Mouse (Mus musculus) forebrain, embryonic 15.5 days (tissue): ENCODE measurements around the gene Tcl1b4. TPM values are rescaled to one million over a fixed set of nuclear protein-coding genes. Genes with fewer than 3 reads are reported as not detected.
"Not testable (repeated sequence)": the region's sequence is repeated elsewhere in the genome, so short reads cannot be mapped to it uniquely, and the experiment has no call there.

Experiments used
- ATAC-seq: fragments of 200-750 bp; cut with Nextera tagmentation; replicated peaks from 2 replicates; pipeline ENCODE4 v1.8.0; 2017; ENCODE audit warnings: mild to moderate bottlenecking, moderate TSS enrichment, moderate library complexity
- H3K27ac ChIP-seq: fragments of 300-500 bp; sonication (generic); replicated peaks from 2 replicates; pipeline ENCODE4 v1.5.1; 2015; ENCODE audit warnings: mild to moderate bottlenecking, inconsistent platforms
- H3K27me3 ChIP-seq: fragments of 300-500 bp; sonication (generic); 2 replicates; pipeline ENCODE4 v1.6.1; 2015; ENCODE audit warnings: inconsistent platforms
- H3K36me3 ChIP-seq: fragments of 300-500 bp; sonication (generic); 2 replicates; pipeline ENCODE4 v1.6.1; 2015; ENCODE audit warnings: mild to moderate bottlenecking, inconsistent platforms
- H3K4me1 ChIP-seq: fragments of 300-500 bp; sonication (generic); 2 replicates; pipeline ENCODE4 v1.6.1; 2015; ENCODE audit warnings: inconsistent platforms
- H3K4me2 ChIP-seq: fragments of 300-500 bp; sonication (generic); replicated peaks from 2 replicates; pipeline ENCODE4 v1.6.1; 2015; ENCODE audit warnings: mild to moderate bottlenecking, inconsistent platforms
- H3K4me3 ChIP-seq: fragments of 300-500 bp; sonication (generic); 2 replicates; pipeline ENCODE4 v1.5.1; 2015; ENCODE audit warnings: mild to moderate bottlenecking, inconsistent platforms
- H3K9ac ChIP-seq: fragments of 300-500 bp; sonication (generic); replicated peaks from 2 replicates; pipeline ENCODE4 v1.6.1; 2015; ENCODE audit warnings: mild to moderate bottlenecking, inconsistent platforms
- H3K9me3 ChIP-seq: fragments of 300-500 bp; sonication (generic); 2 replicates; pipeline ENCODE4 v1.6.1; 2016; ENCODE audit warnings: inconsistent platforms
- WGBS: fragments of 180-500 bp; shearing (Covaris S2); methylation state at CpG from one replicate; pipeline ENCODE4 v1.1.7; 2015; ENCODE audit warnings: mixed read lengths; 5-methylcytosine and 5-hydroxymethylcytosine counted together
- polyA plus RNA-seq: library from polyadenylated mRNA; unstranded; fragments of >200 nt; fragmentation: Nextera tagmentation; extraction: Ambion mirVana; gene quantifications from 2 replicates; pipeline ENCODE4 v1.2.1, GENCODE M21; 2015

Gene Tcl1b4
- polyA plus RNA-seq, result not detected in 2 replicates

DNA sequence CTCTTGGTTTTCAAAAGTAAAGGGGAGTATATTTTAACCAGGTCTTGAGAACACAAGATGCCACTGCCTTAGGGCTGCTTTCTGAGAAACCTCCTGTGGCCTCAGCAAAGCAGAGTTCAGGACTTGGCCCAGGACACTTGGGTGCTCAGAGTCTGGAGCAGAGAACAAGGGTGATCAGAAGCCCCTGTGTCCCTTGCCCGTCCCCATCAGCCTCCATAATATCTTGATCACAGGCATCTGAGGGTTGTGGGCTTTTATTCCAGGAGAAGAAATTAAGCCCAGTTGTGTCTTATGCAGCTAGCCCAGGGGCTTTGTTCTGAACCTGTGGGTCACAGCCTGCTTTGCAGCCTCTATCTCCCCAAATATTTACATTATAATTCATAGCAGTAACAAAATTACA is at the start of gene Tcl1b4:
Tcl1b4 (plus strand) TSS at position 301 of the 400 bp plus-strand sequence.
- H3K4me2 ChIP-seq, H3K9me3 ChIP-seq, H3K4me3 ChIP-seq, H3K36me3 ChIP-seq, H3K9ac ChIP-seq, H3K4me1 ChIP-seq, H3K27me3 ChIP-seq, ATAC-seq, H3K27ac ChIP-seq: not testable (repeated sequence)
- 96% methylated on average over 1 of the region's 1 CpGs for WGBS

DNA sequence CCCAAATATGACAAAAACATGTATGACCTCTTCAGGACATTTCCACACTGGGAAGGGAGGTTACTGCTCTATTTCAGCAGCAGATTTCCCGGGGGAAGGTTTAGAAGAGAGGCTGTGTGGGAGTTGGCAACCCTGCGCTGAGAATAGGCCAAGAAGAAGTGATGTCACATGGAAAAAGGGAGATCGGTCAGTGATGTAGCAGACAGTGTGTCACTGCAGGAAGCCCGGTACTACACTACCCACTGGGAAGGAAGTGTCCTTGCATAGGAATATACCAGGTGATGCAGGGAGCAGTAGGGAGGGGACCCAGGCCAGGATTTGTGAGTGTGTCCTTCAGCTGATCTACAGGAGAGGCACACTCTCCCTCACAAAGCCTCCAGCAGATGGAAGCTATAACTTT is 46.5 kb upstream of the Tcl1b4 start:
- not testable (repeated sequence) for H3K9me3 ChIP-seq, H3K9ac ChIP-seq, H3K4me2 ChIP-seq, H3K4me3 ChIP-seq, H3K27me3 ChIP-seq, ATAC-seq, H3K36me3 ChIP-seq, H3K27ac ChIP-seq, H3K4me1 ChIP-seq
- 80% methylated on average over 4 of the region's 4 CpGs for WGBS

DNA sequence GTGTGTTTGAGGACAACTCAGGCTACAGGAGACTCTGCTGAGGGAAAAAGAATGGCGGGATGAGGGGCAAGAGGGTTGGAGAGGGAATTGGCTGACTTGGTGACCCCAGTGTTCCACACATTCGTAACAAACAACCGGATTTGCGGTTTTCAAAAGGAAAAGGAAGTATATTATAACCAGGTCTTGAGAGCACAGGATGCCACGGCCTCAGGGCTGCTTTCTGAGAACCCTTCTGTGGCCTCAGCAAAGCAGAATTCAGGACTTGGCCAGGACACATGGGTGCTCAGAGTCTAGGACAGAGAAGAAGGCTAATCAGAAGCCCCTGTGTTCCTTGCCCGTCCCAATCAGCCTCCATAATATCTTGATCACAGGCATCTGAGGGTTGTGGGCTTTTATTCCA is 42.9 kb upstream of the Tcl1b4 start:
- Histone ChIP-seq H3K4me3 (no peak overlapping the region), H3K27ac (no peak overlapping the region), H3K27me3 (no peaks in the 10 kb centered on the region), H3K36me3 (no peaks in the 10 kb centered on the region), H3K9me3 (no peaks in the 10 kb centered on the region), H3K4me1 (no peaks in the 10 kb centered on the region), H3K4me2 (no peak overlapping the region), H3K9ac (no peak overlapping the region)
- no peak for ATAC-seq
- 83% methylated on average over 6 of the region's 6 CpGs for WGBS

DNA sequence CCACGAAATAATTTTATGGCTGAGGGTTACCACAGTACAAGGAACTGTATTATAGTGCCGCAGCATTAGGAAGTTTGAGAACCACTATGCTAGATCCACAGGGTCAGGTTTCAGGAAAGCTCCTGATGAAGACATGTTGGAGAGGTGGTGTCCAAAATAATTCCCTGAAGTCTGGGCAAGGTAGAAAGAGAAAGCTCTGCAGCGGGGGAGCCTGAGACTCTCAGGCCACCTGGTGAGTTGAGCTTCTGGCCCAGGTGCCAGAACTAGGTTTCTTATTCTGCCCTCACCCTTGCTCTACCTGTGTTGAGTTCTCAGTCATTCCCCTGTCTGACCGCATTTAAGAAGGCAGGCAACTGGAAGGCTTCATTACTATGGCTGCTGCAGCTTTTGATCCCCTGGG is 42.4 kb upstream of the Tcl1b4 start, which contains the start of gene Tcl1b1:
Tcl1b1 (plus strand) TSS at position 301 of the 400 bp plus-strand sequence.
- 84% methylated on average over 4 of the region's 4 CpGs for WGBS
- ATAC-seq, result no peak
- no peaks in the 10 kb centered on the region for H3K36me3 ChIP-seq
- H3K27me3 ChIP-seq, result no peaks in the 10 kb centered on the region
- H3K4me3 ChIP-seq, result no peak within 1 kb of the TSS
- no peaks in the 10 kb centered on the region for H3K9me3 ChIP-seq
- H3K27ac ChIP-seq, result no peak within 1 kb of the TSS
- no peak within 1 kb of the TSS for H3K4me2 ChIP-seq
- H3K9ac ChIP-seq, result no peak within 1 kb of the TSS
- no peaks in the 10 kb centered on the region for H3K4me1 ChIP-seq

DNA sequence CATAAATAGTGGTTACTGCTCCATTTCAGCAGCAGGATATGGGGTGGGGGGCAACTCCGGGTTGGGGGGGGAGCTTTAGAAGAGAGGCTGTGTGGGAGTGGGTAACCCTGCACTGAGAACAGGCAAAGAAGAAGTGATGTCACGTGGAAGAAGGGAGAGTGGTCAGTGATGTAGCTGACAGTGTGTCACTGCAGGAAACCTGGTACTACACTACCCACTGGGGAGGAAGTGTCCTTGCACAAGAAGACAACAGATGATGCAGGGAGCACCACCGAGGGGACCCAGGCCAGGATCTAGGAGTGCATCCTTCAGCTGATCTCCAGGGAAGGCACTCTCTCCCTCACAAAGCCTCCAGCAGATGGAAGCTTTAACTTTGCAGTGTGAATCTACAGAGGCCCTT is 35.0 kb upstream of the Tcl1b4 start:
- no peak for ATAC-seq
- no peaks in the 10 kb centered on the region for H3K9me3 ChIP-seq

DNA sequence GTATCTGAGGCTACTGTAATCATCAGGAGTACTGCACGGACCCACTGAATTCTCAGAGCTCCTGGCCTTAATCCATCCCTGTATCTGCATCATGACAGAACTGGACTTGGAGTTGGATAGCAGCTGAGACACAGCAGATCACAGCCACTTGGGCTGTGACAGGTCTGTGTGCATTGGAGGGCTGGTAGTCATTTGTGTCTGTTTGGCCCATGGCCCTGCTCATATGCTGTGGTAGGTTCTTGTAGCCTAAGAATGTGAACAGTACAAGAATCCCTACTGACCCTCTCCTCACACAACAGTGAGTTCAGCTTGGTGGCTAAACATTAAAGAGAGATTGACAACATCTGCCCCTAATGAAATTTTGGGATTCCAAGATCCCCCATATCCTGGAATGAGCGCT is 28.4 kb upstream of the Tcl1b4 start:
- Histone ChIP-seq H3K4me1 (no peaks in the 10 kb centered on the region), H3K4me3 (no peak overlapping the region), H3K27ac (no peak overlapping the region), H3K9ac (no peak overlapping the region), H3K9me3 (no peaks in the 10 kb centered on the region), H3K36me3 (no peaks in the 10 kb centered on the region), H3K27me3 (no peaks in the 10 kb centered on the region), H3K4me2 (no peak overlapping the region)
- no peak for ATAC-seq
- 85% methylated on average over 2 of the region's 2 CpGs for WGBS

More for the DNA sequence above, 35.0 kb upstream of the Tcl1b4 start:
- no peaks in the 10 kb centered on the region for H3K4me1 ChIP-seq
- H3K27ac ChIP-seq, result no peak overlapping the region
- WGBS, result 79% methylated on average over 3 of the region's 3 CpGs
- H3K36me3 ChIP-seq, result no peaks in the 10 kb centered on the region
- no peak overlapping the region for H3K9ac ChIP-seq
- H3K4me3 ChIP-seq, result no peak overlapping the region
- no peaks in the 10 kb centered on the region for H3K27me3 ChIP-seq
- no peak overlapping the region for H3K4me2 ChIP-seq

DNA sequence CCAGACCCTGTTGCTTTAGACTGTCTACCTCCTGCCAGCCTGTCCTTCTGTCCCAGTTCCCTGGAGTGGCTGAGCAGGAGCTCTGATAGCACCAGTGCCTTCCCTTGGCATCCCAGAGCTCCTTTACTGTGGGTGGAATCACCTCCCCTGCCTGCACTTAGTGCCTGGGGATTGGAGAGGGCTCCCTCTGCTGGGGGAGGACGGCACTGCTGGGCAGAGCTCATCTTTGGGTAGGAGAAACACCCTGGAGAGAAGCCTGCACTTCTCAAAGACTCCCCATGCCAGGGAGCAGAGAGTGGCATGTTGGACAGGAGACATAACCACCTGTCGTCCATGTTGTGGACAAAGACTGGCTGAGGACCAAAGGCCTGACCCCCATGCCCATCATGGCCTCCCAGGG is 27.4 kb upstream of the Tcl1b4 start:
- H3K4me3 ChIP-seq, H3K27ac ChIP-seq, ATAC-seq, H3K27me3 ChIP-seq, H3K9ac ChIP-seq, H3K9me3 ChIP-seq, H3K4me2 ChIP-seq, H3K36me3 ChIP-seq, H3K4me1 ChIP-seq: not testable (repeated sequence)
- 25% methylated on average over 2 of the region's 2 CpGs for WGBS

DNA sequence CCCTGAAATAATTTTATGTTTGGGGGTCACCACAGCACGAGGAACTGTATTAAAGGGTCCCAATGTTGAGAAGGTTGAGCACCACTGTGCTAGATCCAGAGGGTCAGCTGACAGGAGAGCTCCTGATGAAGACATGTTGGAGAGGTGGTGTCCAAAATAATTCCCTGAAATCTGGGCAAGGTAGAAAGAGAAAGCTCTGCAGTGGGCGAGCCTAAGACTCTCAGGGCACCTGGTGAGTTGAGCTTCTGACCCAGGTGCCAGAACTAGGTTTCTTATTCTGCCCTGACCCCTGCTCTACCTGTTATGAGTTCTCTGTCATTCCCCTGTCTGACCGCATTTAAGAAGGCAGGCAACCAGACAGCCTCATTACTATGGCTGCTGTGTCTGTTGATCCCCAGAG is 25.7 kb upstream of the Tcl1b4 start, which contains the start of gene Tcl1b5:
Tcl1b5 (plus strand) TSS at position 301 of the 400 bp plus-strand sequence.
- not testable (repeated sequence) for H3K27ac ChIP-seq, H3K9ac ChIP-seq, H3K4me1 ChIP-seq, H3K4me3 ChIP-seq, H3K27me3 ChIP-seq, H3K9me3 ChIP-seq, ATAC-seq, H3K4me2 ChIP-seq, H3K36me3 ChIP-seq
- 73% methylated on average over 3 of the region's 3 CpGs for WGBS

DNA sequence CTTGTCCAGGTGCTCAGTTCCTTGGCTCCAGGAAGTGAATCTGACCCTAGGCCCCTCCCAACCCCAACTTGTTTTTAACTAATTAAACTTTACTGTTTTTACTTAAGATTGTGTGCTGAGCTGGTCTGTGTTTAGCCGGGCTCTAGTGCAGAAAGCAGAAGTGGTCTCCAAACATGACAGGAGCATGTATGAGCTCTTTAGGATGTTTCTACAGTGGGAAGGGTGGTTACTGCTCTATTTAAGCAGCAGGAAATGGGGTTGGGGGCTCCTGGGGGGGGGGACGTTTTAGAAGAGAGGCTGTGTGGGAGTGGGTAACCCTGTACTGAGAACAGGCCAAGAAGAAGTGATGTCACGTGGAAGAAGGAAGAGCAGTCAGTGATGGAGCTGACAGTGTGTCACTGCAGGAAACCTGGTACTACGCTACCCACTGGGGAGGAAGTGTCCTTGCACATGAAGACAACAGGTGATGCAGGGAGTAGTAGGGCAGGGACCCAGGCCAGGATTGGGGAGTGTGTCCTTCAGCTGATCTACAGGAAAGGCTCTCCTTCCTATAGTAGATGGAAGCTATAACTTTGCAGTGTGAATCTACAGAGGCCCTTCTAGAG is 20.6 kb upstream of the Tcl1b4 start:
- H3K27me3 ChIP-seq, H3K9ac ChIP-seq, H3K9me3 ChIP-seq, H3K4me2 ChIP-seq, H3K36me3 ChIP-seq, H3K4me1 ChIP-seq, ATAC-seq, H3K4me3 ChIP-seq, H3K27ac ChIP-seq: not testable (repeated sequence)
- WGBS, result 80% methylated on average over 4 of the region's 4 CpGs

DNA sequence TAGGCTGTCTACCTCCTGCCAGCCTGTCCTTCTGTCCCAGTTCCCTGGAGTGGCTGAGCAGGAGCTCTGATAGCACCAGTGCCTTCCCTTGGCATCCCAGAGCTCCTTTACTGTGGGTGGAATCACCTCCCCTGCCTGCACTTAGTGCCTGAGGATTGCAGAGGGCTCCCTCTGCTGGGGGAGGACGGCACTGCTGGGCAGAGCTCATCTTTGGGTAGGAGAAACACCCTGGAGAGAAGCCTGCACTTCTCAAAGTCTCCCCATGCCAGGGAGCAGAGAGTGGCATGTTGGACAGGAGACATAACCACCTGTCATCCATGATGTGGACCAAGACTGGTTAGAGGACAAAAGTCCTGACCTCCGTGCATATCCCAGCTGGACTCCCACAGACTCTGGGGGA is 12.8 kb upstream of the Tcl1b4 start:
- H3K36me3 ChIP-seq, H3K4me3 ChIP-seq, H3K4me1 ChIP-seq, H3K27me3 ChIP-seq, H3K9ac ChIP-seq, H3K4me2 ChIP-seq, H3K27ac ChIP-seq, H3K9me3 ChIP-seq, ATAC-seq: not testable (repeated sequence)
- WGBS, result 62% methylated on average over 2 of the region's 2 CpGs

DNA sequence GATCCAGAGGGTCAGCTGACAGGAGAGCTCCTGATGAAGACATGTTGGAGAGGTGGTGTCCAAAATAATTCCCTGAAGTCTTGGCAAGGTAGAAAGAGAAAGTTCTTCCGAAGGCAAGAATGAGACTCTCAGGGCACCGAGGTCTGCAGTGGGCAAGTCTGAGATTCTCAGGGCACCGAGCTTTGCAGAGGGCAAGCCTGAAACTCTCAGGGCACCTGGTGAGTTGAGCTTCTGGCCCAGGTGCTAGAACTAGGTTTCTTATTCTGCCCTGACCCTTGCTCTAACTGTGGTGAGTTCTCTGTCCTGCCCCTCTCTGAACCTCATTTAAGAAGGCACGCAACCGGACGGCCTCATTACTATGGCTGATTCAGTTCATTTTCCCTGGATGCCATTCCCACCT is 11.0 kb upstream of the Tcl1b4 start, which contains the start of gene Tcl1b3:
Tcl1b3 (plus strand) TSS at position 301 of the 400 bp plus-strand sequence.
- not testable (repeated sequence) for ATAC-seq, H3K36me3 ChIP-seq, H3K9me3 ChIP-seq, H3K4me3 ChIP-seq, H3K4me2 ChIP-seq, H3K27ac ChIP-seq, H3K9ac ChIP-seq, H3K27me3 ChIP-seq, H3K4me1 ChIP-seq
- WGBS, result 95% methylated on average over 6 of the region's 6 CpGs

DNA sequence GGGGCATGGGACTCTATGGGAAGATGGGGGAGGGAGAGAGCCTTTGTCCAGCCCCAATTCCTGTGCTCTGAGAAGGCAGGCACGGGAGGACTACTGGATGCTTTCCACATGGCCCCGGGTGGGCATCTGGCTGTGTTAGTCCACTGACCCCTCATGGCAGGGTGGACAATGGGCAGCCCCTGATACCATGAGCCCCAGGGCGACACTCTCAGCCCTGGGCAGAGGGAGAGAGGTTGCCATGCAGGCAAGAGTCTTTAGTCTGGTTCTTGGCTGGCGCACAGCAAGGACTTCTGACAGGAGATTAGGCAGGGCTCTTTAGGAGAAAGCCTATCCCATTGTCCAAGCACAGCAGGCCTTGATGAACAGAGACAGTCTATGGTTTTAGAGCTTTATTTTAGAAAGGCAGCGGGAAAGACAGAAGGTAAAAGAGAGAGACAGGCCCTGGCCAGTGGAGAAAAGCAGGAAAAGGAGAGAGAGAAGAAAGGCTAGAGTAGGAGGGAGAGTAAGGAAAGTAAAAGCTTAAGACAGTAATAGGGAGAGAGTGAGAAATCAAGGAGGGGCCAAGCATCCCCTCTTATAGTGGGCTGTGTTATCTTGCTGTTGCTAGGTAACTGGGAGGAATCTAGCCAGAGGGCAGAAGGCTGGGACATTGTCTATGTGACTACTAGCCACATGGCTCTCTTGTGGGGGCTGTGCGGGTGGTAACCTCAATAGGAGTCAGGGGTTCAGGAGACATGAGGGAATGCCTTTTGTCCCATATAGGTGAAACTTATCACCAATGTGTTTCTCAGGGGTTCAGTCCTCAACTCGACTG is 1.9 kb upstream of the Tcl1b4 start:
- WGBS, result 15% methylated on average over 7 of the region's 7 CpGs
- H3K9ac ChIP-seq, H3K9me3 ChIP-seq, ATAC-seq, H3K27ac ChIP-seq, H3K4me2 ChIP-seq, H3K4me3 ChIP-seq, H3K27me3 ChIP-seq, H3K36me3 ChIP-seq, H3K4me1 ChIP-seq: not testable (repeated sequence)
